Mouse (Mus musculus): ENCODE results near the gene St6gal1.

- no peak for TF ChIP-seq CTCF (IDR thresholded peaks at IDR 0.05; ENCODE audit: borderline replicate concordance, extremely low read depth, insufficient read depth, insufficient read length)
- no peak for TF ChIP-seq POLR2A (IDR thresholded peaks at IDR 0.05; ENCODE audit: borderline replicate concordance, extremely low read depth, insufficient read depth, insufficient read length, poor library complexity, severe bottlenecking)
Measured at GRCm38 (mm10) chr16:23259580-23259979, 35.0 kb downstream of the St6gal1 start.

Measured in brain, embryonic 14.5 days (tissue).